ENCODE assay signal across 8 mouse cellular contexts in genomic region chr2:166140427-166140826, GRCm38 (mm10). TPM values are rescaled to one million over a fixed set of nuclear protein-coding genes. Genes with fewer than 3 reads are reported as not detected.
DNase-seq lines count a peak whose midpoint lies in the region.

No protein-coding gene starts in this region.

- H3K27me3 ChIP-seq in heart, embryonic 10.5 days (ENCODE audit: insufficient read depth, poor library complexity, severe bottlenecking), result no peaks in the 10 kb centered on the region
- no peaks in the 10 kb centered on the region for H3K27me3 ChIP-seq in midbrain, embryonic 10.5 days (ENCODE audit: low read depth, poor library complexity, severe bottlenecking)

- H3K27ac ChIP-seq in heart, embryonic 10.5 days, result peak overlapping the region; percentile 47; the same call in 1 of the 2 replicates
- no peak overlapping the region for H3K27ac ChIP-seq in midbrain, embryonic 10.5 days (replicated peaks)

- no peaks in the 10 kb centered on the region for H3K9me3 ChIP-seq in heart, embryonic 10.5 days
- no peaks in the 10 kb centered on the region for H3K9me3 ChIP-seq in midbrain, embryonic 10.5 days (replicated peaks)

- WGBS in heart, embryonic 10.5 days, result 71% methylated on average over 9 of the region's 9 CpGs
- WGBS in midbrain, embryonic 10.5 days, result 94% methylated on average over 9 of the region's 9 CpGs

- DNase-seq in cerebellum, postnatal 10 days, result peak; percentile 55 to 63
- DNase-seq in cerebellum, postnatal 4 days (ENCODE audit: low spot score in 2 of 2), result no peak
- peak; percentile 92 for DNase-seq in adrenal gland, adult (ENCODE audit: inconsistent age in 2 of 2, low spot score in 1 of 2)
- no peak for DNase-seq in heart, embryonic 10.5 days (ENCODE audit: low spot score)
- peak; percentile 58 to 72 for DNase-seq in left cerebral cortex, postnatal 14 days (ENCODE audit: low spot score in 2 of 2)
- peak; percentile 62 for DNase-seq in testis, postnatal 14 days (ENCODE audit: low spot score)
- no peak for DNase-seq in thymus, postnatal 36 days
- DNase-seq in midbrain, embryonic 10.5 days (ENCODE audit: low spot score), result no peak

- intact Hi-C loops in left cerebral cortex, postnatal 14 days (cut with DNase I), result no loop called here

- H3K4me3 ChIP-seq in heart, embryonic 10.5 days, result no peak overlapping the region
- no peak overlapping the region for H3K4me3 ChIP-seq in midbrain, embryonic 10.5 days

- H3K36me3 ChIP-seq in heart, embryonic 10.5 days, result peaks cover 21% of the 10 kb centered on the region
- peaks cover 29% of the 10 kb centered on the region for H3K36me3 ChIP-seq in midbrain, embryonic 10.5 days

- peaks cover 90% of the 10 kb centered on the region for H3K4me1 ChIP-seq in heart, embryonic 10.5 days
- H3K4me1 ChIP-seq in midbrain, embryonic 10.5 days, result peaks cover 52% of the 10 kb centered on the region

RNA-seq across cellular contexts. Expression of gene Sulf2, which starts 15.0 kb away (rescaled TPM):
- polyA plus RNA-seq in heart, embryonic 10.5 days (2016; fragmentation: Nextera tagmentation; extraction: Ambion mirVana), result 94.7 and 103 TPM in 2 replicates
- total RNA-seq in left cerebral cortex, postnatal 14 days (2021), result 100 to 1,000 TPM; 143 to 153 TPM
- polyA plus RNA-seq in midbrain, embryonic 10.5 days (2016; fragmentation: Nextera tagmentation; extraction: Ambion mirVana), result 62.5 and 74.5 TPM in 2 replicates

Comparison
In these comparisons a context has a peak if more than half of its experiments do, and no peak if none do; other contexts are left out.
1. DNase-seq: peak in cerebellum, postnatal 10 days (2 of 2), adrenal gland, adult (2 of 2), left cerebral cortex, postnatal 14 days (2 of 2) and testis, postnatal 14 days (single experiment); none in cerebellum, postnatal 4 days (0 of 2), heart, embryonic 10.5 days (single experiment), thymus, postnatal 36 days (0 of 2) and midbrain, embryonic 10.5 days (single experiment).